Mouse (Mus musculus) MN1 (cell line): ENCODE measurements around the gene Eml6.
A peak's percentile ranks its signal among the peaks of the same experiment; 100 is the strongest.
"Not testable (repeated sequence)": the region's sequence is repeated elsewhere in the genome, so short reads cannot be mapped to it uniquely, and the experiment has no call there.

Experiments used
- DNase-seq: peaks from one replicate; pipeline ENCODE4 v3.0.0-alpha.2; 2016; ENCODE audit warnings: low spot score

The Eml6 gene

GRCm38 (mm10) chr11:29840606-29841227, 185.1 kb downstream of the Eml6 start:
- DNase-seq, result no peak

GRCm38 (mm10) chr11:29839781-29840180, 186.1 kb downstream of the Eml6 start:
- peak; percentile 96 for DNase-seq

- DNase-seq, result peak; percentile 40
These were observed 188.8 kb downstream of the Eml6 start for GRCm38 (mm10) chr11:29837066-29837465.

GRCm38 (mm10) chr11:29827729-29828128, 198.1 kb downstream of the Eml6 start:
- no peak for DNase-seq

GRCm38 (mm10) chr11:29826001-29826400, 199.8 kb downstream of the Eml6 start:
- DNase-seq, result no peak

GRCm38 (mm10) chr11:29825271-29825718, 200.5 kb downstream of the Eml6 start, which contains the start of gene 4931440F15Rik:
Gene 4931440F15Rik (minus strand): TSS chr11:29825668.
- DNase-seq, result not testable (repeated sequence)

- DNase-seq, result not testable (repeated sequence)
These were observed 201.2 kb downstream of the Eml6 start for GRCm38 (mm10) chr11:29824474-29825270.

- DNase-seq, result no peak
These were observed 202.7 kb downstream of the Eml6 start for GRCm38 (mm10) chr11:29823141-29823540.

GRCm38 (mm10) chr11:29815670-29816069, 210.2 kb downstream of the Eml6 start:
- no peak for DNase-seq

GRCm38 (mm10) chr11:29815261-29815660, 210.6 kb downstream of the Eml6 start:
- no peak for DNase-seq

- no peak for DNase-seq
These were observed 212.6 kb downstream of the Eml6 start for GRCm38 (mm10) chr11:29813267-29813666.

GRCm38 (mm10) chr11:29812475-29812874, 213.4 kb downstream of the Eml6 start:
- no peak for DNase-seq

- no peak for DNase-seq
These were observed 215.5 kb downstream of the Eml6 start for GRCm38 (mm10) chr11:29810324-29810723.

- no peak for DNase-seq
These were observed 216.7 kb downstream of the Eml6 start for GRCm38 (mm10) chr11:29808981-29809589.

GRCm38 (mm10) chr11:29808173-29808980, 217.5 kb downstream of the Eml6 start:
- no peak for DNase-seq

GRCm38 (mm10) chr11:29807325-29807724, 218.5 kb downstream of the Eml6 start:
- no peak for DNase-seq

GRCm38 (mm10) chr11:29801432-29802427, 224.1 kb downstream of the Eml6 start:
- DNase-seq, result no peak

- DNase-seq, result no peak
These were observed 226.0 kb downstream of the Eml6 start for GRCm38 (mm10) chr11:29799839-29800238.

GRCm38 (mm10) chr11:29795106-29795505, 230.7 kb downstream of the Eml6 start:
- DNase-seq, result no peak

- no peak for DNase-seq
These were observed 231.4 kb downstream of the Eml6 start for GRCm38 (mm10) chr11:29794475-29794874.

GRCm38 (mm10) chr11:29790796-29791195, 235.0 kb downstream of the Eml6 start:
- no peak for DNase-seq
